Mouse (Mus musculus): Measurements from ENCODE around the gene Chst8.

The Chst8 gene

DNA sequence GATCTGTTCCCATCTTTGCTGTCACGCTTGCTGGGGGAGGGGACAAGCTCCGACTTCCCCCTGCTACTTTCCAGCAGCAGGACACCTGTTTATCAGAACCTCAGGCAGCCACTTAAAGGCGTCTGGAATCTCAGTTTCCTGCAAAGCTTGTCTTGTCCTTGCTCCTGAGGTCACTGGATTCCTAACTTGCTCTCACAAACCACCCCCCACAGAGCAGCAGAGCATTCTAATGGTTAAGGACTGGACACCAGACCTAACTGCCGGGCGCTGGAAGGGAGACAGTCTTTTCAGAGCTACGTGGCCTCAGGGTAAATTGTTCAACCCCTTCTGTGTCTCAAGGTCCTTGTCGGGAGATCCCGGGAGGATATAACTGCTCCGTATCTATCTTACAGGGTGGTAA is 143.2 kb downstream of the Chst8 start:
- no peak for DNase-seq (ENCODE audit: low spot score in 2 of 2)

DNA sequence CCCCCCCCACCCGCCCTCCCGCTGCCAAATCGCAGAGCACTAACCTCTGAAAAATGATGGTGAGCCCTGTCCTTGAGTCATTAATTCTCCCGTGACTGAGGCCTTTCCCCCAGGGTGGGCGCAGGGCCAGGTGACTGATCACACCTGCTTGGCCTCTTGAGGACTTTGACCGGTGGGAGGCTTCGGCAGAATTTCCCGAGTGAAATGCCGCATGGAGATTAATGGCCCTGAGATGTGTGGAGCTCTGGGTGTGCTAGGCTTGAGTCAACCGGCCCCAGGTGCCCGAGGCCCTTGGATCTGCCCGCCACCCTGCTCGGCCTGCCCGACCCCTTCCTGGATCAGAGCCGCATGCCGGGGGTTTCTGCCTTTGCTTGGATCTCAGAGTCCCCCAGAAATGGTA is 144.6 kb downstream of the Chst8 start:
- DNase-seq (ENCODE audit: low spot score in 2 of 2), result no peak

DNA sequence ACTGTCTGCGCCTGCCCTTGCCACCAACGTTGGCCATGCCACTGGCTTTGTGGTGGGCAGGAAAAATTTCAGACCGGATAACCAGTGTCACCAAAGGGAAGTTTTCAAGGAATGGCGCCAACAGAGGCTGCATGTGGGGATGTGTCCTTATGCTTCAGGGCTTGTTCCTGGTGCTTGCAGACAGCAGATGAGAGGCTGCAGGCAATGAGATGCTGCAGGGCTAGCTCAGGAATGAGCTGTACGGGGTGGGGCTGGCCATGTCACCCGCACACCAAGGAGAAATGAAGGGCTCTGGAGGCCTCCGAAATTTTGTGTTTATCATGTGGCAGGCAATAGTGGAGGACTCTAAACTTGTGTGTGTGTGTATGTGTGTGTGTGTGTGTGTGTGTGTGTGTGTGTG is 149.4 kb downstream of the Chst8 start:
- DNase-seq (ENCODE audit: low spot score in 2 of 2), result no peak

DNA sequence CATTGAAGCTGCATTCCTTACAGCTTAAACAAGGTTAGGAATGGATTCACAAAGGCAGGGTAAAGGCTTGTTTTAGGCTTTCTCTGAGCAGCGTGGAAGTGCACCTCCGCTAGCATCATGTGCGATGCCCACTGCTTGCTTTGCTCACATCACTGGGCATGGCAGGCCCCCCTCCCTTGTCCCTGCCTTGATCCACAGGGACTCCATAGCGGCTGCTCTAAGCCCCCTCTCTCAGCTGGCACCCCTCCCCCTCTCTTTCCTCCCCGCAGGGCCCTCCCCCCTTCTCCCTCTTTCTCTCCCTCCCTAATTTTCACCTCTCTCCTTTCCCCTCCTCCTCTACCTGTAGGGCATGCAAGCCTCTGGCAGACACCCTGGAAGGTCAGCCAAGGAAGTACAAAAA is 150.3 kb downstream of the Chst8 start:
- DNase-seq (ENCODE audit: low spot score in 2 of 2), result no peak

DNA sequence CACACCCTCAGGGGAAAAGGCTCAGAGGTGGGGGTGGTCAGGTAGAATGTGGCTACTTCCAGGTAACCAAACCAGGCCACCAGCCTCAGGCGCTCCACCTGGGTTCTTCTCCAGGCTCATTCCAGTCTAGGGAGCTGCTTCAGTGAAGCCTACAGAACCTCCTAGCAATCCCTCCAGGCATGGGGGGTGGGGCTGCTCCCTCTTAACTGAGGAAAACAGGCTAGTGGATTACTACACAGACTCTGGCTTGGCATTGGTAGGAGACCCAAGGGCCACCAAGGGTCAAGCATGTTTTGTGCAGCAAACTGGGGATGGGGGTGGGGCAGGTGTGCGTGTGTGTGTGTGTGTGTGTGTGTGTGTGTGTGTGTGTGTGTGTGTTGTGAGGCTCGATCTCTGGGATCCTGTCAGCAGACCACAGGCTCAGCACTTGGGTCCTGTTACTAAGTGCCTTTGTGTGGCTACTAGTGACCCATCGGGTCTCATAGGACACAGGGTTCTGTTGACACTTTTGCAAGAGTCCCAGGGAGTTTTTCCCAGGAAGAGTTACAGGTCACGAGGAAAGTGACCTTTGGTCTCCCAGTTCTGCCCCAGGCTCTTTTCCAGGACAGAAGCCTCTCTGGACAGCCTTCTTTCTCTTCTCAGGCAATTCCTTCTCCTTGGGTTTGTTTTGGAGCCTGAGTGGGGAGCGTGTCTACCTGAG is 153.0 kb downstream of the Chst8 start:
- DNase-seq (ENCODE audit: low spot score in 2 of 2), result no peak

DNA sequence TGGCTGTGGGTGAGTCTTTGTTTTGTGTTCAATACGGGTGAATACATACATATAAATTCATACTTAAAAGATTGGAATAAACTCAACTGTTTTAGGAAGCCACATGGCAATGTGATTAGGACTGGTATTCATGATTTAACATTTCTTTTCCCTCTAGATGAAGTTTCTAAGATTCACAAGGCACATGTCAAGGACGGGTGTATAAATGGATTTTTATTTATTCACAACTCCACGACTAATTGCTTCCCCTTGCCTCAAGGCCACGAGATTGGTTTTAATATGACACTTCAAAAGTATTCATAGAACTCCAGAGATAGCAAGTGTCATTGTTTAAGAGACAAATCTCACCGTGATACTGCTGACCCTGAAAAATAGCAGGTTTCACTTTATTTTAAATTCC is 155.9 kb downstream of the Chst8 start, which contains the start of gene Kctd15:
Gene Kctd15 (minus strand): TSS at position 101 of the 400 bp plus-strand sequence.
- no peak for DNase-seq (ENCODE audit: low spot score in 2 of 2)

DNA sequence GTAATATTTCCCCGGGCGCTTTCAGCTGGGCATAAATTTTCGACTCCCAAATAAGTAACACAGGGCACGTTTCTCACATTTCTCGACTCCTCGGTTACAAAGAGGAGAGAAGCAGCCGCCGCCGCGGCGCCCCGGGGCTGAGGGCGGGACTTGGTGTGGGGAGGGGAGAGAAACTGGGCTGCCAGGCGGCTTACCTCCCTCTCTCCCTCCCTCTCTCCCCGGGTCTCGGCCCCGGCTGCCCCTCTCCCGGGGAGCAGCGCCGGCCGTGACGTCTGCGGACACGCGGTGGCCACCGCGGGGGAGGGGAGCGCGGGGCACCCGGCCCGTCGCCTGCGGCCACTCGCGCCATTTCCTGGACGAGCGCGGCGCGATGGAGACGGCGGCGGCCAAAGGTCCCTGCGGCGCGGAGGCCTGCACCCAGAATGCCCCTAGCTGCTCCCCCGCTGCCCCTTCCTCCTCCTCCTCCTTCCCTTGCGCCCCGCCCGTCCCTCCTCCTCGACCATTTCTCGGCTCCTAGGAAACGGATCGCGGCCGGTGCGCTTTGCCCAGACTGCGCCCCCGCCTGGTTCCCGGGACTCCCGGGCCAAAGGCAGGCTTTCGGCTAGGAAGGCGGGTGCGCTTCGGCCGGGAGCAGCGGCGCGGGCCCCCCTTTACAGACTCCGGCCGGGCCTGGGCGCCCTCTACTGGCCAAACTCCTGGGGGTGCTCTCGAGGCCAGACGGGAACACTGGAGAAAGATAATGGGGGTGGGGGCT is 157.2 kb downstream of the Chst8 start:
- peak; percentile 37 to 75 for DNase-seq (ENCODE audit: low spot score in 2 of 2)

DNA sequence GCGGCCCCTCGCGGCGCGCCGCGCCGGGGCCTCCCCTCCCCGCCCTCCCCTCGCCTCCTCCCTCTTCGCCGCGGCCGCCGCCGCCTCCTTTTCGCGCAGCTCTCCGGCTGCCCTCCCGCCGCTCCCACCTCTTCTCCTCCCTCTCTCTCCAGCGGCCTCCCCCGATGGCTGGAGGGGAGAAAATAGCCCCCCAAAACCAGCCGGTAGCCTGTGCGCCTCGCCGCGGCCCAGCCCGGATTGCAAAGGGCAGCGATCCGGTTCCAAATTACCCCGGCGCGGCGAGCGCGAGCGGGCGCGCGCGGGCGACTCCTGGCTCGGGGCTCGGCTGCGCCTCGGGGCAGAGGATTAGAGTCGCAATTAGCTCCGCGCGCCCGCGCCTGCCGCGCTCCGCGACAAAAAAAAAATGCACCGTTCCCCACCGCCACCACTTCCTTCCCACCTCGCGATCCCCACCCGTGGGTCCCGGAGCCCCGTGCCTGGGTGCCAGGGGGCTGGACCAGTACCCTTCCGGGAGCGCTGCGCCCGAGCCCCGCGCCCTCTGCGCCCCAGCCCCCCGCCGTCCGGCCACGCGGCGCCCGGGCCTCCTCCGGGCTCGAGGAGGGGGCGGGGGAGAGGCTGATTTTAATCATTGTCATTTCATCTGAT is 157.9 kb downstream of the Chst8 start:
- DNase-seq (ENCODE audit: low spot score in 2 of 2), result peak in 1 of 2 experiments; percentile 21

DNA sequence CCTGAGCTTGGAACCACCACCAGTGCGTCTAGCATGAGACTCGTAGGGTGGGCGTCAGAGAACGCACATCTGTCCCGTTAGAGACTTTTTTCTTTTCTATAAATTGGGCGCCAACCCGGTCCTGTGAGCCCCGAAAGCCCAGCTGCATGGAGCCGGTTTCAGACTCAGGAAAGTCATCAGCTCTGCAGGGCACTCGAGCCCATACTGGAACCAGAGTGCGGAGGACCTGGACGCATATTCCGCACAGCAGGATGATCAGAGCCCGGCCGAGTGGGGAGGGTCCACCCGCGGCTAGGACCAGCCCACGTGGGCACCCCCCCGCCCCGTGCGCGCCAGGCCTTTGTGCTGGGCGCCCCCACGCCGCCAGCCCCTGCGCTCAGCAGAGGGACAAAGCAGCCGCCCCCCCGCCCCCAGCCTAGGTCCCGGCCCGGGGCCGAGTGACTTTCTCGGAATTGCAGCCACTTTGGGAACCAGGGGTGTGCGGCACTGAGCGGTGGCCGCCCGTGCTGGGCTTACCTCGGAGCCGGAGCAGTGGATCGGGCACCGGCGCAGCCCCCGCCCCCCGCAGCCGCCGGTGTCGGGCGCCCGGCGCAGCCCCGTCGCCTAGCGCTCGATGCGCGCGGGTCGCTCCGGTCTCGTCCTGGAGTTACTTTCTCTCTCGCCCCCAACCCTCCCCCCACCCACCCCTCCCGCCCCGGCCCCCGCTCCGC is 158.6 kb downstream of the Chst8 start:
- DNase-seq (ENCODE audit: low spot score in 2 of 2), result no peak

DNA sequence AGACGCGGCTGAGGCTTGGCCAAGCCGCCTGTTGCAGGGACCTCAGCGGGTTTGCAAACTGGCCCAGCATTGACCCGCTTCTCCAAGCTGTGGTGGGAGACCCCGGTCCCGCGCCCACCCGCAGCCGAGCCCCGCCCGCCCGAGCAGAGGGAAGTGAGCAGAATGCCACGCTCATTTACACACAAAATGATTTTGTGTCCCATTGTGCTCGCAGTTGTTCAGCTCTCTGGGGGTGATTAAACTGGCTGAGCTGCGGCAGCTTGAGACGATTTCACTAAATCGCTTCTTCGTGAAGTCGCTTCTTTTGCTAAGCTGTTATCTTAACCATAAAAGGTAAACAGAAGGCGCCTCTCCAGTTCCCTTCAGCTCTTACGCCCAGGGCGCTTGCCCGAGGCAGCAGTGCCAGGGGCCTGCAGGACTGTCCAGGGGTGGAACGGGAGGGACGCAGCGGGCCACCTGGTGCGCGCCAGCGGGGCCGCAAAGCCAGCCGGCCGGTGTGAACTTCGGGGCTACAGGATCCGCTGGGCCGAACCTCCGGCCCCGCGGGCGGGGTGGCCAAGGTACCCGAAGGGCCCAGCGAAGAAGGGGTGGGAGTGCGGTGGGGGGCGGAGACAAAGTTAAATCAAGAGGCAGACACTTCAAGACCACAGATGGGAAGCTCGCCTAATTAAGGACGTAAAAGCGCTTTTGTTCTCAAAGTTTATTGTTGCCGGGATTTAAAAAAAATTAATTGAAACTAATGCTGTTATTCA is 159.6 kb downstream of the Chst8 start:
- no peak for DNase-seq (ENCODE audit: low spot score in 2 of 2)

DNA sequence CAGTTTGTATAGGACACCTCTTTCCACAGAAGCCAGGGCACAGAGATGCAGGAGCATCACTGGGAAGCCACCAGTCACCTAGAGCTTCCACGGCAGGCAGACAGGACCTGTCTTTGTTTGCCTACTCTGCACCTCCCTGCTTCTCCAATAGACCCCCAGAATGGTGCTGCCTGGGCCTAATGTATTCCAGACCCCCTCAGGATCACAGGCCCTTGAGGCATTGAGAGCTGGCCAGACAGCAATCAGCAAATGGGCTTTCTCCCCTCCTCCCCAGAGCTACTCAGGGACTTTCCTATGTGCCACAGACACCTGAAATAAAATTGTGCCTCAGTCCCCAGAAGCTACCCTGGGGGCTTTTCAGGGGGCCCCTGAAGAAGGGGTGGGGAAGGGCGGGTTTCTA is 161.1 kb downstream of the Chst8 start:
- no peak for DNase-seq (ENCODE audit: low spot score in 2 of 2)

DNA sequence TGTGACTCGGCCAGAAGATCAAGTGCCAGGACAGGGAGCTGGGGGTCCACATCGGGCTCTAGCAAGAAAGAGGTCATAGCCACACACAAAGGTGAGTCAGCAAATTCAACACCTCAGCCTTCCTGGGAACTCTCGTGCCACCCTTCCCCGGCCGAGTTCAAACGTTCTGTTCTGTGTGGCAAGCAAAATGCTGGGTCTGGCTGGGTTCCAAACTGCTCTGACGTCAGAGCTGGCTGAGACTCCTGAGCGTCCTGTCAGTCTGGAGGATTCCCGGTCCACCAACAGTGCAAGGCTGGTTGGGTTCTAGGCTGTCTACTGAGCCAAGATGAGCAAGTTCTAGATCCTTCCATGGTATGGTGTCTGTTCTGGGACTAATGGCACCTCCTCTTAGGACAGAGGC is 165.5 kb downstream of the Chst8 start:
- DNase-seq (ENCODE audit: low spot score in 2 of 2), result no peak

DNA sequence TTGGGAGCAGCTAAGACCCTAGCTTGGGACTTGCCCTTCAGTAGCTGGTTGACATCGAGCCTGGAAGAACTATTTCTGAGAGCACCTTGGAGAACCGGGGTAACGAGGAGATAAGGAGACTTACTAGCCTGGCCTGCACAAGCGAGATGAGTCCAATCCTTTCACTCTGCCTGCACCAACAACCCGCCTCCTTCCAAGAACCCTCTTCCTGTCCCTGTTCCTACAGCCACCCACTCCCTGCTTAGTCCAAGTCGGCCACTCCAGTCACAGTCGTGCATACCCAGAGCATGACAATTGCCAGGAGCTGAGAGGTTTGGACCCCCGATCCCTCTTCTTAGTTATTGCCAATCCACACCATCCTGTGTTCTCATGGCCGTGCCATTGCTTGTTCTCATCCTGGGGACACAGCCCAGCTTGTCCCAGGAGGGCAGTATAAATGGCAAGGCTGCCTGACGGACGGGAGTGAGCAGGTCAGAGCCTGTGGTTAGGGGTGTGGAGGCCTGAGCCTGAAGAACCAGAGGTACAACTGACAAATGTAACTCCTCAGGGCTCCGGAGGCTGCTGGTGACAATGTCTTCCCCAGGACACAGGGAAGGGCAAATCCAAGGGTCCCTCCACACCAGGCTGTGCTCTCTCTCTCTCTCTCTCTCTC is 166.2 kb downstream of the Chst8 start:
- DNase-seq (ENCODE audit: low spot score in 2 of 2), result no peak

DNA sequence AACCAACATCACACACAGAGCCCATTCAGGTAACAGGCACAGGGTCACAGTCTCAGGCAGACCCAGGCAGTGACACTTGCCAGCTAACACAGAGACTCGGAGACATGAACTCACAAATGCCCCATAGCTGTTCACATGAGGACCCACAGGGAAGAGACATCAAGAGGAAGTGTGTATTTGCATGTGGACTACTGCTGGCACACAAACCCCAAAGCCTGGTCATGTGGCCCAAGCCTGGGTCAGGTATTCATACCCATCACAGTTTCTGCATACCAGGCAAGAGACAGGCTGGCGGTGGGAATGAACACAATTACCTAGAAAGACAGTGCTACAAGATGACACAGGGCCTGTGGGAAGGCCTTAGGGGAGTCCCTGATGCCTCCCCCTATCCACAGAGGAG is 166.9 kb downstream of the Chst8 start:
- DNase-seq (ENCODE audit: low spot score in 2 of 2), result no peak

DNA sequence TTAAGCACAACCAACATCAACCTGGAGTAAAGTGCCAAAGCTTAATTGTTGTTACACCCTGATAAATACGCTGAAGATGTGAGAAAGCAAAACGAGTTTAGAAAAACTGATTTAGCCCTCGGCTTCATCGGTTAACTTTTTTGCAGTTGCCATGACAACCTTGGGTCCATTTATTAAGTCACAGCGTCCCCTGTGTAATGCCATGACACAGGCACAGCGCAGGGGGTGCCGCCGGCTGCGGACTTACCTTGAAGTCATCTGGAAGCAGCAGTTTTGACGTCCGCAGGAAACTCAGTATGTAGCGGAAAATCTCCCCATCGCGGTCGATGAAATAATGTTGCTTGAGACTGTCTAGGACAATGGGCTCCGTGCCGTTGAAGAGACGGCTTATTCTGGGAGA is 167.9 kb downstream of the Chst8 start:
- no peak for DNase-seq (ENCODE audit: low spot score in 2 of 2)

DNA sequence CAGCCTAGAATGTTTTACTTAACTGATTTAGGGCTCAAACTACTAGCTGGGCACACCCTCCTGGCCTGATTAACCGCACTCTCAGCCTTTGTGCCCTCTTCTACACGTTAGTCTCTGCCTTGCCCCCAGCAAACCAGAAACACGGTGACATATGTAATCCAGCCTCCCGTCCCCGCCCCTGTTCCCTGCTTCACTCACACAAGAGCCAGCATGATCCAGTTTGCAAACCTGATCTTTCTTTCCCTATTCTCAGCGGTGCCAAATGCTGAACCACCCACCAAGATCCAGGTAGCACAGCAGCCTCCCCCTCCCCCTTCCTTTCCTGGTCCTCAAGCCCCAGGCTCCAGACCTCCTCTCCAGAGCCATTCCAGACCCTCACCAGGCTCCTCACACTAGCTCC is 169.2 kb downstream of the Chst8 start:
- no peak for DNase-seq (ENCODE audit: low spot score in 2 of 2)

DNA sequence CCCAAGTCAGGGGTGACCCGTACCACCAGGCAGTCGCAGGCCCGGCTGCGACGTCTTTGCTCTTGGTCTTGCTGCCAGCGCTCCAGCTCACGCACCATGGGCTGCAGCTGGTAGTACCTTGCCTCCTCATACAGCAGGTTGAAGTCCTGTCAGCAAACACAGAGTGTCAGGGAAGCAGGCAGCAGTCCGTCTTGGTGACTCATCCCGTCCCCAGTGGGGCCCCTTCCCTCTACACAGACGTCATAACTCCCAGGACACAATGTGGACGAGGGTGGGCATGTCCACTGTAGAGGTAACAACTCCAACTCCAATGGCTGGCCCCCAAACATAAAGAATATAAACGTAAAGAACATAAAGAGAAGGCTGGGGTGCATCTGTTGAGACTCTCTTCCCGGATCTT is 170.5 kb downstream of the Chst8 start:
- DNase-seq (ENCODE audit: low spot score in 2 of 2), result no peak

DNA sequence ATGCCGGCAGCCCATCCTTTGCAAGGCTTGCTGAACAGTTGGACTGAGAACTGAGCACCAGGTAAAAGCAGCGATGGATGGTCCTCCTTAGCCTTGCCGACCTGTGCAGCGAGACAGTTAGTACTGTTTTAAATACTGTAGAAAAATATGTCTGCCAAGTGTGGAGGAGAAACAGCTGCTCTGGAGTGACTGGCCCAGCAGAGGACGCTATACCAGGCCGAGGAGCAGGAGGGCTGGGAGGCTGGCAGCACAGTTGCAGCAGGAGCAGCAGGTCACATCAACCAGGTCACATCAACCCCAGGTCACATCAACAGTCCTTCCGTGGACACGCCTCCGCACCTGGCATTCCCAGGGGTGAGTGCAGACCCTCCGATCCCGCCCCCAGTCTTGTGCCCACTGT is 172.7 kb downstream of the Chst8 start:
- no peak for DNase-seq (ENCODE audit: low spot score in 2 of 2)

DNA sequence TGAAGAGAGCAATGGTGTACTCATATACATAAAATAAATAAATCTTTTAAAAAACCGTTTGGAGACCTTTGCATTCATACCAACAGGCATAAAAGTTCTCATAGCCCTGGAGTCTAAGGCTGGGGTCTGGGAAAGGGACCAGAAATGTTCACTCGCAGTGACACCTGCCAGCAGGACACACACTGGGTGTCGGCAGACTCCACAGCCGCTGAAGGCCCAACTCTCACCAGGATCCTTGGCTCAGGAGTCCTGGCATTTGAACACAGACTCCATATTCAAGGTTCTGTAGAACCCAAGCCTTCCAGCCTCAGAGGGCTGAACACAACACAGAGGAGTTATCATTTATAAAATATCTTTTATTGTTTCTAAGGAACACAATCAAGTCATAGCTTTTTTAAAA is 175.8 kb downstream of the Chst8 start:
- DNase-seq (ENCODE audit: low spot score in 2 of 2), result no peak

DNA sequence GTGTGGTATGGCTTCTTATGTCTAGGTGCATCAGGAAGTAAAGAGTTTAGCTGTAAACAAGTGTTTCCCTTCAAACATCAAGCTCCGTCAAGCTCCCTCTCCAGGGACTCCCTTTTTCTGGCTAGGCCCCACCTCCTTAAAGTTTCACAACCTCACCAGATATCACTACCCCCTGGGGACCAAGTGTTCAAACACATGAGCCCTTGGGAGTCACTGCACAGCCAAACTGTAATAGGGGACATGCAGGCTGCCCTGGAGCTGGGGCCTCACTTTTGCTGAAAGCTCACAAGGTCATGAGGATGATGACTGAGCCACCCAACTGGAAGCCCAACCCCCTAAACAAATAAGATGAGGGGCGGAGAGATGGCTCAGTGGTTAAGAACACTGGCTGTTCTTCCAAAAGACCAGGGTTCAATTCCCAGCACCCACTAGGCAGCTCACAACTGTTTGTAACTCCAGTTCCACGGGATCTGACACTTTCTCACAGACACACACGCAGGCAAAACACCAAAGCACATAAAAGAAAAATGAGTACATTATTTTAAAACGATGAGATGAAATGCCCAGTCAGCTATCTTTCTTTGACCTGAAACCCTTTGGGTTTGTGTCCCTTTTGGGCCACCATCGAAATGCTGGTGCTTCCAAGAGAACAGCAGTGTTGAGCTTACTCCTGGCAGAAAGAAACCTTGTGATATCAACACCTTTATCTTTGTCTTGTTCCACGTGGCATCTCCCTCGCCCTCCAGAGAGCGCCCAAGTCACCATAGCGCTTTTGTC is 179.4 kb downstream of the Chst8 start:
- DNase-seq (ENCODE audit: low spot score in 2 of 2), result no peak

All from spleen, postnatal 10 days (tissue).